Mouse (Mus musculus) megakaryocyte, embryonic 14.5 days (primary cell): Measurements from ENCODE around the gene R3hcc1l.

Source experiments
- FLI1 ChIP-seq: IDR thresholded peaks from 2 replicates; pipeline ENCODE4 v1.6.1; 2012; ENCODE audit warnings: low read length, inconsistent platforms, mixed read lengths
- GATA1 ChIP-seq: IDR thresholded peaks from 3 replicates; pipeline ENCODE4 v1.6.1; 2012; ENCODE audit warnings: mixed read lengths, low read length, inconsistent platforms, borderline replicate concordance

DNA sequence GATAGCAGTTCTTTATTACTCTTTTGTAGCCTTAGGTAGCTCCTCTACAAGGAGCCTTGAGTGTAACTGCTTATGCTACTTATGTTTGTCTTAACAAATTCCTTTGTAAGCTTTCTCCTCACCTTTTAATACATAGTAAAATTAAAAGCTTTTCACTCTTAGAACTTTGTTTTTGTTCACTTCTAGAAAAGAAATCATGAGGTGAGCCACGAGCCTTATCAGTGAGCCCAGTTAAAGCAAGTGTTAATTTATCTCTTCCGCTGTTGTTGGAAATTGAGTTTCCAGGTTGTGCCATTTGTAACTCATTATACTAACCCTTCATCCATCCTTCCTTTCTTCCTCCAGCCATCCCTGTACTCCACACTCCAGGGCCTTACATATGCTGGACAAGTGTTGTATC is 56.8 kb downstream of the R3hcc1l start:
- TF ChIP-seq GATA1, result no peak
- TF ChIP-seq FLI1, result no peak
